Mouse (Mus musculus) CH12.LX (cell line): ENCODE results near the gene Morn4. TPM values are rescaled to one million over a fixed set of nuclear protein-coding genes. Genes with fewer than 3 reads are reported as not detected.

Source experiments
- DNase-seq: peaks from one replicate; pipeline ENCODE4 v3.0.0-alpha.2; 2013; ENCODE audit errors: extremely low read depth
- H3K27ac ChIP-seq: 2 replicates; pipeline ENCODE4 v1.5.1; 2012; ENCODE audit warnings: low read depth, mild to moderate bottlenecking, control low read depth, moderate library complexity; ENCODE audit not compliant: insufficient read depth
- H3K27me3 ChIP-seq: replicated peaks from 2 replicates; pipeline ENCODE3; 2012; ENCODE audit warnings: inconsistent platforms
- H3K36me3 ChIP-seq, 2 experiments: replicated peaks in 1 of 2; 2 replicates each; pipeline versions ENCODE3 to v1.6.1; 2012; ENCODE audit warnings: inconsistent platforms in 1 of 2, low read length in 1 of 2, mild to moderate bottlenecking in 1 of 2, mixed read lengths in 1 of 2, moderate library complexity in 1 of 2; ENCODE audit not compliant: control insufficient read depth in 1 of 2, insufficient read depth in 1 of 2
- H3K4me1 ChIP-seq, 2 experiments: 2 replicates each; pipeline ENCODE4 v1.6.1; 2012; ENCODE audit warnings: inconsistent platforms in 1 of 2, moderate library complexity in 1 of 2; ENCODE audit not compliant: insufficient read depth in 2 of 2, control insufficient read depth in 1 of 2
- H3K4me2 ChIP-seq: 2 replicates; pipeline ENCODE4 v1.6.1; 2012; ENCODE audit warnings: low read depth, mild to moderate bottlenecking, control low read depth; ENCODE audit not compliant: poor library complexity, insufficient read depth, severe bottlenecking
- H3K4me3 ChIP-seq, 3 experiments: fragments of 150-350 bp in 1 of 3; sonication (generic) in 1 of 3; replicated peaks in 1 of 3; 2 replicates each; pipeline versions ENCODE3 to v1.5.1; 2011 to 2012; ENCODE audit warnings: low read depth in 2 of 3, low read length in 2 of 3, mild to moderate bottlenecking in 2 of 3, moderate library complexity in 2 of 3, control low read depth in 1 of 3, improper control_type of control experiment in 1 of 3, inconsistent platforms in 1 of 3, mixed read lengths in 1 of 3; ENCODE audit not compliant: poor library complexity in 1 of 3
- H3K79me2 ChIP-seq: replicated peaks from 2 replicates; pipeline ENCODE4 v1.6.1; 2012; ENCODE audit warnings: mild to moderate bottlenecking, moderate library complexity; ENCODE audit not compliant: control insufficient read depth, poor library complexity, insufficient read depth, severe bottlenecking; ENCODE audit errors: extremely low read depth
- H3K9ac ChIP-seq: 2 replicates; pipeline ENCODE4 v1.6.1; 2012; ENCODE audit warnings: low read depth, mild to moderate bottlenecking, control low read depth, moderate library complexity; ENCODE audit not compliant: insufficient read depth
- H3K9me3 ChIP-seq: replicated peaks from 2 replicates; pipeline ENCODE3; 2012; ENCODE audit warnings: low read length, inconsistent platforms, mixed read lengths
- BHLHE40 ChIP-seq: IDR thresholded peaks from 2 replicates; pipeline ENCODE4 v1.6.1; 2011; ENCODE audit warnings: mild to moderate bottlenecking, low read depth, low read length, improper control_type of control experiment
- CHD1 ChIP-seq: IDR thresholded peaks from 2 replicates; pipeline ENCODE4 v1.6.1; 2012; ENCODE audit warnings: low read depth, low read length, improper control_type of control experiment, inconsistent platforms
- CHD2 ChIP-seq: IDR thresholded peaks from 2 replicates; pipeline ENCODE4 v1.6.1; 2011; ENCODE audit warnings: low read length, improper control_type of control experiment
- CTCF ChIP-seq, 2 experiments: IDR thresholded peaks in 1 of 2; conservative IDR thresholded peaks in 1 of 2; 2 replicates each; pipeline ENCODE4 v1.5.1; 2011 to 2012; ENCODE audit warnings: low read depth in 2 of 2, low read length in 2 of 2, improper control_type of control experiment in 1 of 2, inconsistent platforms in 1 of 2, mild to moderate bottlenecking in 1 of 2, moderate library complexity in 1 of 2
- E2F4 ChIP-seq: IDR thresholded peaks from 2 replicates; pipeline ENCODE4 v1.6.1; 2011; ENCODE audit warnings: low read depth, low read length, improper control_type of control experiment; ENCODE audit not compliant: insufficient replicate concordance
- EP300 ChIP-seq: IDR thresholded peaks from 2 replicates; pipeline ENCODE4 v1.6.1; 2011; ENCODE audit warnings: low read length, improper control_type of control experiment
- ETS1 ChIP-seq: conservative IDR thresholded peaks from 2 replicates; pipeline ENCODE4 v1.6.1; 2012; ENCODE audit warnings: low read depth, mild to moderate bottlenecking, inconsistent platforms, low read length, improper control_type of control experiment, moderate library complexity
- HCFC1 ChIP-seq: IDR thresholded peaks from 2 replicates; pipeline ENCODE4 v1.6.1; 2012; ENCODE audit warnings: low read depth, mild to moderate bottlenecking, inconsistent platforms, low read length, improper control_type of control experiment
- JUN ChIP-seq: IDR thresholded peaks from 2 replicates; pipeline ENCODE4 v1.6.1; 2011; ENCODE audit warnings: low read depth, mild to moderate bottlenecking, low read length, improper control_type of control experiment, moderate library complexity; ENCODE audit not compliant: insufficient read depth
- KAT2A ChIP-seq: IDR thresholded peaks from 2 replicates; pipeline ENCODE4 v1.6.1; 2012; ENCODE audit warnings: low read length, improper control_type of control experiment, inconsistent platforms; ENCODE audit not compliant: insufficient replicate concordance
- MAFK ChIP-seq: IDR thresholded peaks from 2 replicates; pipeline ENCODE4 v1.6.1; 2011; ENCODE audit warnings: low read length, improper control_type of control experiment; ENCODE audit not compliant: insufficient replicate concordance
- MEF2A ChIP-seq: IDR thresholded peaks from 2 replicates; pipeline ENCODE4 v1.6.1; 2014; ENCODE audit warnings: low read depth, mild to moderate bottlenecking, inconsistent platforms, low read length, improper control_type of control experiment, borderline replicate concordance
- MYC ChIP-seq: IDR thresholded peaks from 2 replicates; pipeline ENCODE4 v1.6.1; 2011; ENCODE audit warnings: low read depth, mild to moderate bottlenecking, improper control_type of control experiment, low read length
- NELFE ChIP-seq: IDR thresholded peaks from 2 replicates; pipeline ENCODE4 v1.6.1; 2011; ENCODE audit warnings: low read depth, low read length, improper control_type of control experiment
- NRF1 ChIP-seq: IDR thresholded peaks from 2 replicates; pipeline ENCODE4 v1.6.1; 2014; ENCODE audit warnings: low read depth, mild to moderate bottlenecking, inconsistent platforms, low read length, improper control_type of control experiment, moderate library complexity
- PAX5 ChIP-seq: IDR thresholded peaks from 2 replicates; pipeline ENCODE4 v1.6.1; 2012; ENCODE audit warnings: low read length, inconsistent platforms, mixed read lengths
- POLR2AphosphoS2 ChIP-seq: IDR thresholded peaks from 2 replicates; pipeline ENCODE4 v1.6.1; 2011; ENCODE audit warnings: low read depth, low read length, improper control_type of control experiment
- RAD21 ChIP-seq: IDR thresholded peaks from 2 replicates; pipeline ENCODE4 v1.6.1; 2011; ENCODE audit warnings: low read depth, mild to moderate bottlenecking, low read length, improper control_type of control experiment, moderate library complexity
- SIN3A ChIP-seq: IDR thresholded peaks from 2 replicates; pipeline ENCODE4 v1.6.1; 2012; ENCODE audit warnings: low read length, improper control_type of control experiment, inconsistent platforms
- SMC3 ChIP-seq: IDR thresholded peaks from 2 replicates; pipeline ENCODE4 v1.6.1; 2011; ENCODE audit warnings: low read depth, low read length, improper control_type of control experiment
- TCF12 ChIP-seq: IDR thresholded peaks from 2 replicates; pipeline ENCODE4 v1.6.1; 2014; ENCODE audit warnings: low read depth, mild to moderate bottlenecking, inconsistent platforms, low read length, improper control_type of control experiment
- UBTF ChIP-seq: IDR thresholded peaks from 2 replicates; pipeline ENCODE4 v1.6.1; 2012; ENCODE audit warnings: low read depth, mild to moderate bottlenecking, inconsistent platforms, low read length, improper control_type of control experiment, moderate library complexity
- ZC3H11A ChIP-seq: IDR thresholded peaks from 2 replicates; pipeline ENCODE4 v1.6.1; 2012; ENCODE audit warnings: low read depth, mild to moderate bottlenecking, inconsistent platforms, low read length, improper control_type of control experiment
- ZKSCAN1 ChIP-seq: IDR thresholded peaks from 2 replicates; pipeline ENCODE4 v1.6.1; 2012; ENCODE audit warnings: low read depth, inconsistent platforms, low read length, improper control_type of control experiment, borderline replicate concordance
- ZNF384 ChIP-seq: IDR thresholded peaks from 2 replicates; pipeline ENCODE4 v1.6.1; 2012; ENCODE audit warnings: low read depth, low read length, improper control_type of control experiment, inconsistent platforms
- dilution Hi-C: fragments of 300-500 bp; cut with MboI; formaldehyde crosslinking; loops from 2 replicates; pipeline ENCODE4 v1.14.3; 2020; ENCODE audit warnings: low sequenced_read_pairs; ENCODE audit not compliant: extremely low pct_unique_long_range_greater_than_20kb, extremely low pct_ligation_motif_present
- in situ Hi-C: fragments of 300-500 bp; cut with MboI; formaldehyde crosslinking; loops from 3 replicates; pipeline ENCODE4 v1.14.3; 2019; ENCODE audit warnings: low sequenced_read_pairs, low pct_ligation_motif_present, low pct_unique_long_range_greater_than_20kb, mixed read lengths
- polyA plus RNA-seq: library from polyadenylated mRNA; unstranded; fragments of >175 nt; gene quantifications from 2 replicates; pipeline ENCODE4 v1.2.1, GENCODE M21; 2012; ENCODE audit warnings: low read depth; ENCODE audit not compliant: insufficient read length
- total RNA-seq, 2 experiments: library from RNA; depleted of rRNA; stranded (reverse); fragments of 300-350 nt in 1 of 2; fragments of >200 nt in 1 of 2; gene quantifications; 2 replicates each; pipeline ENCODE4 v1.2.3; 2012 to 2014

The Morn4 gene
- total and polyA plus RNA-seq, 3 experiments: 0.04 to 0.24 TPM; not detected in 1

DNA sequence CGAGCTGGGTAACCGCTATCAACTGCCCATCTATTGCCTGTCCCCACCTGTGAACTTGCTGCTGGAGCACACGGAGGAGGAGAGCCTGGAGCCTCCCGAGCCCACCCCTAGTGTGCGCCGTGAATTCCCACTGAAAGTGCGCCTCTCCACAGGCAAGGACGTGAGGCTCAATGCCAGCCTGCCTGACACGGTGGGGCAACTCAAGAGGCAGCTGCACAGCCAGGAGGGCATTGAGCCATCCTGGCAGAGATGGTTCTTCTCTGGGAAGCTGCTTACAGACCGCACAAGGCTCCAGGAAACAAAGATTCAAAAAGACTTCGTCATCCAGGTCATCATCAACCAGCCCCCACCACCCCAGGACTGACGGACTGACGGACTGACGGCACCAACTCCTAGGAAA lies 52.5 kb downstream of the Morn4 start:
- no peak for DNase-seq
- Histone ChIP-seq H3K4me3 (no peak overlapping the region), H3K9me3 (no peaks in the 10 kb centered on the region), H3K79me2 (no peaks in the 10 kb centered on the region), H3K4me2 (no peak overlapping the region), H3K4me1 (peaks cover 0 to 3% of the 10 kb centered on the region in 2 experiments; a peak in 2 of 4 replicates), H3K27ac (no peak overlapping the region), H3K9ac (no peak overlapping the region), H3K36me3 (peaks cover 0 to 30% of the 10 kb centered on the region in 2 experiments), H3K27me3 (peaks cover 17% of the 10 kb centered on the region)
- dilution Hi-C loops: no loop called here
- TF ChIP-seq SIN3A (no peak), HCFC1 (no peak), EP300 (no peak), NRF1 (no peak), KAT2A (no peak), CHD1 (no peak), UBTF (no peak), ZNF384 (no peak), ZC3H11A (no peak), RAD21 (no peak), POLR2AphosphoS2 (no peak), SMC3 (no peak), NELFE (no peak), MYC (no peak), CHD2 (no peak)
- in situ Hi-C loops: no loop called here

DNA sequence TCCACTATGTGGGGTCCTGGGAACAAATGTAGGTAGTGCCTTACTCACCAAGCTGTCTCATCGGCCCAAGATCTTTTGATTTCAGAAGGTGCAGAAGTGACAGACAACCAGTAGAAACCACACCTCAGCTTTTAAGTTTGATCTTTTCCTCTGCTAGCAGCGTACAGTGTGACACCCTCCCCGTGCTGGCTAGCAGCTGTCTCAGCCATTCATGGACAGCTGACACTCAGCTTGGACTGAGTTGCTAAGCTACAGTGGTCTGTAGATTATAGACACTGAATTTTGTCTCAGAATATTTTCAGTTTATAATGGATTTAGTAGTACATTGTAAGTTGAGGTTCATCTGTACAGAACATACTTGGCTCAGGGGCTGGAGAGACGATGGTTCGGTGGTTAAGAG lies 55.0 kb downstream of the Morn4 start:
- Histone ChIP-seq H3K27me3 (no peaks in the 10 kb centered on the region), H3K9me3 (no peaks in the 10 kb centered on the region), H3K36me3 (peaks cover 0 to 32% of the 10 kb centered on the region in 2 experiments), H3K9ac (no peak overlapping the region), H3K27ac (no peak overlapping the region), H3K4me3 (no peak overlapping the region), H3K4me2 (no peak overlapping the region), H3K79me2 (no peaks in the 10 kb centered on the region), H3K4me1 (peaks cover 2 to 3% of the 10 kb centered on the region in 2 experiments; a peak in 3 of 4 replicates)
- no peak for DNase-seq
- TF ChIP-seq MYC (no peak), MEF2A (no peak), TCF12 (no peak), BHLHE40 (no peak), MAFK (no peak), NELFE (no peak), JUN (no peak), NRF1 (no peak), CTCF (conservative IDR thresholded peaks at IDR 0.05 in 1 of 2, IDR thresholded peaks at IDR 0.05 in 1 of 2; ENCODE audit: low read depth in 2 of 2, low read length in 2 of 2) (no peak), PAX5 (no peak), RAD21 (no peak), KAT2A (no peak), ETS1 (no peak), E2F4 (no peak), ZKSCAN1 (no peak), CHD1 (no peak)
- dilution Hi-C loops (no loop called here), in situ Hi-C loops (no loop called here)
